Mouse (Mus musculus): ENCODE data around the gene Vmn1r213. TPM values are rescaled to one million over a fixed set of nuclear protein-coding genes. Genes with fewer than 3 reads are reported as not detected.

The Vmn1r213 gene
- total RNA-seq (2021) = not detected in 2 replicates
- long read RNA-seq, experiment 1 = 0 reads
- long read RNA-seq, experiment 2 = 0 reads

DNA sequence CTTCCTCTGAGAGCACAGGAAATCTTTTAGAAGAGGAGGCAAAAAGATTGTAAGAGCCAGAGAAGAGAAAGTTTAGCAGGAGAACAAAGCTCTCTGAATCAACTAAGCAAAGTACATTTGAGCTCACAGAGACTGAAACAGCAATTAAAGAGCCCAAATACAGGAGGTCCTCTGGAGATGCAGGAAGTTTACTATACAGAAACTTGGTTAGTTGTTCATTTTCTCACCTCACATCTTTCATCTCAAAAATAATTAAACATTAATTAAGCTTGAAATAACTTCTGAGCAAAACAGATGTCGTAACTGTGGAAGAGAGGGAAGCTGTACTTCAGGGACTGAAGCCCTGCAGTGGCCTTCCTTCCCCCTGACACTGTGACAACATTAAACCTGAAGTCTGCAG is at the start of gene Vmn1r213:
Vmn1r213 (plus strand) TSS at position 301 of the 400 bp plus-strand sequence.
- DNase-seq = no peak

DNA sequence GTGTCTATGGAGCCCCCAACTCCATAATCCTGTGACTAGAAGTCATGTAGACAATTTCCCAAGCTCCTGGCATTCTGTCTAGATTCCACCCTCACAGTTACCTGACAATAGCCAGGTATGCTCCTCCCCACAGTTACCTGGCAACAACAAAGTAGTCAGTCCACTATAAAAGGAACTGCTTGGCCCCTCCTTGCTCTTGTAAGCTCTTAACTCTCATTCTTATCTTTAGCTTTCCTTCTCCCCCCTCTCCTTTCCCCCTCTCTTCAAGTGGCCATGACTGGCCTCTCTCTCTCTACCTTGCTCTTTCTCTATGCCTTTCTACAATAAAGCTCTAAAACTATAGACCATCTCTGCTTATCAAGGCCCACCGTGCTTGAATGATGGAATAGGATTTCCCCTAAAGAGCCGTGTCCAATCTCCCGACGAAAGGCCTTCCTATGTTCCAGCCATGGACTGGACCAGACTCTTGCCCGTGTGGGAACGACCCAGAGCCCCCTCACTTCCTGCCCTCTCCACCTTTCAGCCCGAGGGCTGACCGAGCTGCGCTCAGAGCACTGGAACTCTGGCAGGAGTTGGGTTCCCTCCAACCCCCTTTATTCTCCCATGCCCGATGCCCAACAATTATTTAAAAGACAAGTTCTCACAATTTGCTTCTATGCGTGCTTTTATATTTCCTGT is 17.1 kb upstream of the Vmn1r213 start:
- no peak for DNase-seq

DNA sequence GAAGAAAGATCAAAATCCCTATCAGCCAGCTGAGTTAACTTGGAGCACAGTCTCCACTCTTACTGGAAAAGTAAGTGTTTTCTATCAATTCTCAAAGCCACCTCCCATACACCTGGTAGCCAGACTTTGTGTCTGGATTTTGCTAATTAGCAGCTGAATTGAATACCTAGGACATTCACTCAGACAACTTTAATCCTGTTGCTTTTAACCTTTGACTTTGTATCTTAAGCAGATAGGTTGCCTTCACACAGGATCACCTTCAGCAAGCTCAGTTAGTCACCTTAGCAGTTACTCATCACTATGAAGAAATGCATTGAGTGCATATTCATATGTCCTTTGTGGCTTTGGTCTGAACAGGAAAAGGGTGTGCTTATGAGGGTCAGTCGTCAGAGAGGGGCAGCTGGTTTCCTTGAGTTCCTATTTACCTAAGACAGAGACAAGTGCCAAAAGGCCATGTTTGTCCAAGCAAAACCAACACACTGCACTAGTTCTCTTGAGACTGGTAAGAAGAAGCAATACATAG is 15.2 kb upstream of the Vmn1r213 start:
- no peak for DNase-seq

GRCm38 (mm10) chr13:22992721-22993120 is 14.7 kb upstream of the Vmn1r213 start:
- DNase-seq = no peak

DNA sequence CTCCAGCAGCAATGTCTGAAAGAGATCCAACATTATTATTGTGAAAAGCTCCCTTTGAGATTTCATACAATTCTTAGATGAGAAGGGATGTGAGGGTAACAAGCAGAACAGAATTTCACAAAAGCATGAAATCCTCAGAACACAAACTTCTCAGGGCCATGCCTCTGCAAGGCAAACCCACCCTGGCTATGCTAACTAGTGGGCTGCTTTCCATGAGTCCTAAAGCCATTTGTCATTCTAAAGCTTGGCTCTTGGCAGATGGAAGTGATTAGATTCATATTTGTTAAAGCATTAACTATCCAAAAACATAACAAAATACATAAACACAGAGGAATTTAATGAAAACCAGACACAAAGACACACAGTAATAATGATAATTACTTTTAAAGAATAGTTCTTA is 10.7 kb downstream of the Vmn1r213 start:
- DNase-seq = no peak

DNA sequence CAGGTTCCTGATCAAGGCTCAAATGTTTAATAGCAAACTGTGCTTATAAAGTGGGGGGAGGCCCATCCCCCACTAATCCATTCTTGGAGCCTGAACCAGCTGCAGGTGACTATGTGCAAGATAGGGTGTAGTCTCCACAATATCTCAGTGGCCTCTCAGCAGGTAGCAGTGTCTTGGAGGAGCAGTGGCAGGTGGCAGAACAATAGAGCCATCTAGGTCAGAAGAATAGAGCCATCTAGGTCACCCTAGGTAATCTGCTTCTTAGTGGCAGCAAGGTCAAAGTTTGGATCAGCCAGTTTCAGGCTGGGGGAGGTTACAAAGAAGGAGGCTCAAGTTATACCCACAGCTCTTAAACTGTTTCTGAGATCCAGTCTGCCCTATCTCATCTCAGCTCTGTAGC is 17.4 kb downstream of the Vmn1r213 start:
- no peak for DNase-seq

DNA sequence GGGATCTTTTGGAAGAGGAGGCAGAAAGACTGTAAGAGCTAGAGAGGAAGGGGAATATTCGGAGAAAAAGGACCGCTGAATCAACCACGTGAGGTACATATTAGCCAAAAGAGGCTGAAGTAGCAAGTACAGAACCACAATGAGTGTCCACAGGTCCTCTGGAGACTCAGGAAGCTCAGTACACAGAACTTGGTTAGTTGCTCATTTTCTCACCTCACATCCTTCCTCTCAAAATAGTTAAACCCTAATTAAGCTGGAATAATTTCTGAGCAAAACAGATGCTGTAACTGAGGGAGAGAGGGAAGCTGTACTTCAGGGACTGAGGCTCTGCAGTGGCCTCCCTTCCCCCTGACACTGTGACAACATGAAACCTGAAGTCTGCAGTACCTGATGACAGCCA is 22.7 kb downstream of the Vmn1r213 start, which contains the start of gene Vmn1r214:
Vmn1r214 (plus strand) TSS at position 301 of the 400 bp plus-strand sequence.
- DNase-seq = no peak

GRCm38 (mm10) chr13:23057778-23058177 is 50.3 kb downstream of the Vmn1r213 start:
- no peak for DNase-seq

Other genes with a start within 250 kb of the Vmn1r213 start
- gene Vmn1r208, start 230.3 kb upstream of the Vmn1r213 start, total RNA-seq (2021) = not detected in 2 replicates
- gene Vmn1r209, start 198.0 kb upstream of the Vmn1r213 start, total RNA-seq (2021) = not detected in 2 replicates
- not detected in 2 replicates for gene Vmn1r210, start 176.3 kb upstream of the Vmn1r213 start, total RNA-seq (2021)
- not detected in 2 replicates for gene Vmn1r211, start 150.1 kb upstream of the Vmn1r213 start, total RNA-seq (2021)
- not detected in 2 replicates for gene Vmn1r212, start 123.5 kb upstream of the Vmn1r213 start, total RNA-seq (2021)
- not detected in 2 replicates for gene Vmn1r214, start 22.8 kb downstream of the Vmn1r213 start, total RNA-seq (2021)
- not detected in 2 replicates for gene Vmn1r215, start 60.4 kb downstream of the Vmn1r213 start, total RNA-seq (2021)
- gene Vmn1r217, start 110.6 kb downstream of the Vmn1r213 start, total RNA-seq (2021) = not detected in 2 replicates
- not detected in 2 replicates for gene Vmn1r218, start 125.5 kb downstream of the Vmn1r213 start, total RNA-seq (2021)
- gene Vmn1r219, start 151.7 kb downstream of the Vmn1r213 start, total RNA-seq (2021) = not detected in 2 replicates
- gene Vmn1r220, start 180.3 kb downstream of the Vmn1r213 start, total RNA-seq (2021) = not detected in 2 replicates
- not detected in 2 replicates for gene Vmn1r221, start 206.5 kb downstream of the Vmn1r213 start, total RNA-seq (2021)
- gene Vmn1r222, start 228.3 kb downstream of the Vmn1r213 start, total RNA-seq (2021) = not detected in 2 replicates
- not detected in 2 replicates for gene Vmn1r223, start 239.5 kb downstream of the Vmn1r213 start, total RNA-seq (2021)

Measured in adrenal gland, postnatal 14 days (tissue).